Mouse (Mus musculus) gastrocnemius, postnatal 25 days (tissue): ENCODE results near the gene Tmem259. TPM values are rescaled to one million over a fixed set of nuclear protein-coding genes. Genes with fewer than 3 reads are reported as not detected.

Source experiments
- DNase-seq: peaks from one replicate; pipeline ENCODE4 v3.0.0; 2022
- total RNA-seq, 2 experiments: library from RNA; stranded (reverse); gene quantifications; 1 replicate in 1 of 2; 2 replicates in 1 of 2; pipeline ENCODE4 v1.2.3; 2021

Tmem259 gene
- total RNA-seq, 2 experiments from 2014 or later, result 70.1 to 80.6 TPM

GRCm38 (mm10) chr10:79934794-79935569, 49.1 kb downstream of the Tmem259 start:
- DNase-seq, result no peak

GRCm38 (mm10) chr10:79934272-79934721, 49.8 kb downstream of the Tmem259 start:
- peak; percentile 94 for DNase-seq

- DNase-seq, result no peak
Measured at GRCm38 (mm10) chr10:79933861-79934260, 50.3 kb downstream of the Tmem259 start.

- DNase-seq, result no peak
Measured at GRCm38 (mm10) chr10:79933145-79933679, 50.9 kb downstream of the Tmem259 start.

GRCm38 (mm10) chr10:79932736-79933135, 51.4 kb downstream of the Tmem259 start:
- DNase-seq, result peak; percentile 85

- DNase-seq, result no peak
Measured at GRCm38 (mm10) chr10:79931797-79932196, 52.3 kb downstream of the Tmem259 start.

GRCm38 (mm10) chr10:79930826-79931186, 53.3 kb downstream of the Tmem259 start:
- DNase-seq, result no peak

- DNase-seq, result no peak
Measured at GRCm38 (mm10) chr10:79929967-79930825, 53.9 kb downstream of the Tmem259 start.

- no peak for DNase-seq
Measured at GRCm38 (mm10) chr10:79928907-79929701, 55.0 kb downstream of the Tmem259 start.

- no peak for DNase-seq
Measured at GRCm38 (mm10) chr10:79928030-79928694, 56.0 kb downstream of the Tmem259 start.

- DNase-seq, result peak; percentile 48
Measured at GRCm38 (mm10) chr10:79927324-79928029, 56.7 kb downstream of the Tmem259 start.

GRCm38 (mm10) chr10:79926491-79927323, 57.4 kb downstream of the Tmem259 start, which contains the start of gene Arid3a:
Gene Arid3a, plus strand, starts transcription at chr10:79927043.
- peak; percentile 88 for DNase-seq

GRCm38 (mm10) chr10:79925785-79926490, 58.2 kb downstream of the Tmem259 start:
- DNase-seq, result peak; percentile 20

- DNase-seq, result peak; percentile 83
Measured at GRCm38 (mm10) chr10:79924998-79925784, 58.9 kb downstream of the Tmem259 start.
